Mouse (Mus musculus) cerebellum, adult 2 months (tissue): ENCODE measurements around the gene Zfp791.

Experiments
- CTCF ChIP-seq: fragments of 200-500 bp; IDR thresholded peaks from 2 replicates; pipeline ENCODE4 v1.5.1; 2011; ENCODE audit warnings: low read depth, mild to moderate bottlenecking, control low read depth, low read length, moderate library complexity, borderline replicate concordance; ENCODE audit not compliant: insufficient read depth
- POLR2A ChIP-seq: fragments of 200-500 bp; IDR thresholded peaks from 2 replicates; pipeline ENCODE4 v1.6.1; 2011; ENCODE audit warnings: low read length, control low read depth, borderline replicate concordance; ENCODE audit not compliant: insufficient read depth

DNA sequence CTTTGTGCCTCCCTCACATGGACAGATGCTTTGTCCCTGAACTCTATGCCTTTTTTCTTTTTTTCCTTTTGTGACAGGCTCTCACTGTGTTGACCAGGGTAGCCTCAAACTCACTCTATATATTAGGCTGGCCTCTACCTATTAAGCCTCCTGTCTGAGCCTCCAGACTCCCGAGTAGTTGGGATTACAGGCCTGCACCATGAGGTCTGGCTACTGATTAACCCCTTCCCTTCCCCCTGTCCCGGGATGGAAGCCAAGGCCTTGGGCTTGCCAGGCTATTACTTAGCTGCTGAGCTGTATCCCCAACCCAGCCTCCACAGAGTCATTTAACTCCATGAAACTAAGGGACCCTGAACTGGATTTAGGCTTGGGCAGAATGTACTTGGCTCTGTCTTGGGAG is 57.7 kb downstream of the Zfp791 start:
- TF ChIP-seq CTCF: no peak
- TF ChIP-seq POLR2A: no peak
